Mouse (Mus musculus) lung, adult 2 months (tissue): ENCODE data around the gene Pan2.

Experiments
- CTCF ChIP-seq: fragments of 200-500 bp; IDR thresholded peaks from 2 replicates; pipeline ENCODE4 v1.5.1; 2011; ENCODE audit warnings: mild to moderate bottlenecking, low read length, control low read depth; ENCODE audit not compliant: insufficient read depth
- POLR2A ChIP-seq: fragments of 200-500 bp; IDR thresholded peaks from 2 replicates; pipeline ENCODE4 v1.6.1; 2011; ENCODE audit warnings: low read depth, mild to moderate bottlenecking, control low read depth, low read length, borderline replicate concordance; ENCODE audit errors: extremely low read depth

DNA sequence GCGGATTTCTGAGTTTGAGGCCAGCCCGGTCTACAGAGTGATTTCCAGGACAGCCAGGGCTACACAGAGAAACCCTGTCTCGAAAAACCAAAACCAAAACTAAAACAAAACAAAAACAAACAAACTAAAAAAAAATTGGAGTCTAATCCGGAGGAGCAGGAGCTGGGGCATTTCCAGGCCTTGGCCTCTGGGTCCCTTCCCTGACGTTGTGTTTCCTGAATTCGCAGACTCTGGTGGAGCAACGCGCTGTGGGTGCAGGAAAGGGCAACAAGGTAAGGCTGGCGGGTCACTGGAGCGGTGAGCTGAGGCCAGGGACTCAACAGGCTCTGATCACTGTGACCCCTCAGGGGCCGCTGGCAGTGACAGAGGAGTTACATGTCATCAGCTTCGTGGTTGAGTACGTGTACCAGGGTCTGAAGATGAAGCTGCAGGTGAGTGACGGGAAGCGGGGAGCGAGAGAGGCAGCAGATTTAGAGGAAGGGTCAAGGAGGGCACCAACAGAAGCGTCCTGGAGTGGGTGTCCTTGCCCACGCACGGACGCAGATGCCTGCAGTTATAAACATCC, 20.2 kb upstream of the Pan2 start:
- no peak for TF ChIP-seq POLR2A
- no peak for TF ChIP-seq CTCF
